Mouse (Mus musculus): ENCODE measurements around the gene Slc24a3. TPM values are rescaled to one million over a fixed set of nuclear protein-coding genes. Genes with fewer than 3 reads are reported as not detected.

Gene Slc24a3
- total RNA-seq, 2 experiments from 2014 or later: 21.4 to 27.5 TPM

DNA sequence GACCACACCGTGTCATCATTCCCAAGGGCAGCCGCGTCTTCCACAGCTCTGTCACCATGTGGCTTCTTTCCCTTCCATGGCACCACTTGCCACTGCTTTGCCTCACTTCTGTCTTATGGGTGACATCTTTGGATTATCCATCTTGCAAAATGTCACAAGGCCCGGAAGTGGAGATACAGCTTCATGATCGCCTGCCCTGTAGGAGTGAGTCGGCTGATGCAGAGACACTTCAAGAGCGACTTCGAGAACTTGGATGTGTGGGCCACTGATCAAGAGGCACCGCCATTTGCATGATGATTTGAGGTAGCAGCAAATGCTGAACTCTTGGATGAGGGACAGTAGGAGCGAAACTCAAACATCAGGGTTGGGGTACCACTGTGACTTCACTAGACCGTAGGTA, 46.0 kb downstream of the Slc24a3 start:
- no peak for DNase-seq

DNA sequence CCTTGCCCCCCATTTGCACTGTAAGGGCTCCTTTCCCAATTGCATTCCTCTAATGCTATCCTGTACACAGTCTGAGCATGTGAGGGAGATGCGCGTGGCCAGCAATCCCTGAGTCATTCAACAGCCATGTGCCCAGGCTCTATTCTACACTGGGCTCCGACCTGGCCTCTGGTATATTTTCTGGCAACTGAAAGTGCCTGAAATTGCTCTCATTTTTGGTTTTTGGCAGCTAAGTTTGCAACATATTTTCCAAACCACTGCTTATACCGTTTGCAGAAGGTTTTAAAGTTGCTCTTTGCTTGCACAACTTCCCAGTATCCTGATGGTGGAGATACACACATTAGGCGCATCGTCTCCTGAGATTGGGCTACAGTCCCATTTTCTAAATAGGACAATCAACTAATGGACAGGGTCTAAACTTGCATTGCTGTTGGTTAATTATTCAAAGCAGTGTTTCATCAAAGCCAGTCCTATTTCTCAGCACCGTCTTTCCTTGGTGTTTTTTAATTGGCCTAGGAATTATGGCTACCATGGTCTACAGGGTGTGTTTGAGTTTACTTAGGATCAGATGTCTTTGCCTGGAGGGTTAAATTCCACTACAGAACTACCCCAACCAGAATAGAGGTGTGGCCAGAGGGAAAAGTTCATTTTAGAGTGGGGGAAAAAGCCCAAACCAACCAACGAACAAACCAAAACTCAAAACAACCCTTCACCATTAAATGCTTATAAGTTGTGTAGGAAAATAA, 46.7 kb downstream of the Slc24a3 start:
- DNase-seq: no peak

DNA sequence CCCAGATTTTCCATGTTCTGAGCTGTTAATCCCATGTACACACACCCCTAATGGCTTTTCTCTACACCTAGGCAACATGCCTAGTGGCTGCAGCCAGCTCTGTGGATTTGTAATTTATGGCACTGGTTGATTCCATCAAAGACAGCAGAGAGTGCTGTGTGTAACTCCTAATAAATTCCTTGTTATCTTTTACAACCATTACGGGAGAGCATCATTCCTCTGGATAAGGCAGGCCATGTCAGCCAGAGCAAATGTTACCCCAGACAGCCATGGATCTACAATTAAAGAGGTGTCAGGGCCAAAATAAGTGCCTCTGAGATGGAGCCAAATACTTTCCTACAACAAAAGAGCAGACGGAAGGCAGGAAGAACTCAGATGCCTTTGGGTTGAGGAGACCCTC, 49.0 kb downstream of the Slc24a3 start:
- DNase-seq: no peak

DNA sequence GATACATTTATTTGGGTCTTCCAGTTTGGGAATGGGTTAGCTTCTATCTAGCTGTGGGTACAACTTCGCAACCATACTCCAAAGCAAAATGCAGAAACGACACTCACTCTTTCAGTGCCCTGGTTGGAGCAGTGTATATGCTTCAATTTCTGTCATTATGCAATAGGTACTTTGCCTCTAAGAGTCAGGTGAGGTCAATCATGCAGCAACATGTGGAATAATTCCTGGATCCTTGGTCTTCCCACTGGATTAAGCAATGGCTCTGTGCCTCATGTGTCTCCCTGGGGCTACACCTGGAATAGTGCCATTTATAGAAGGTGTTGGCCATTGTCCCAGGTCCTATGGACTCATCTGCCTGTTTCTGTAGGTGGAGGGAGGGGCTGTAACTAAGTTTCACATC, 49.9 kb downstream of the Slc24a3 start:
- DNase-seq: no peak

DNA sequence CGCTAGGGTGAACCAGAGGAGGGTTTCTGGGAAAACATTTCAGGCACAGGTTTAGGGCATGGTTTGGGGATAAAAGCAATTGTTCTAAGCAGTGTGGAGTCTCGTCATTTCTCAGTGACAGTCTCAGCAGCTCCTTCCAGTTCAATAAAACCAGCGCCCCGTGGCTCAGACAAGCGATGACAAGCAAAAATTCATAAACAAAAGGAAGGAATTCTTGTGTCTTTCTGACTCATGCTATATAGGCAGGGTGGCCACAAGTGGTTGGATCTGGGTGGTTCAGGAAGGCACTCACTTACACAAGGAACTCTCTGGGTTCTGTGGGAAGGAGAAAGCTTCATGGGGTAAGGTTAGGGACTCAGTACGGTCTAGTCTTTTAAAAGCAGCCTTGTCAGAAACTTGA, 51.7 kb downstream of the Slc24a3 start:
- no peak for DNase-seq

DNA sequence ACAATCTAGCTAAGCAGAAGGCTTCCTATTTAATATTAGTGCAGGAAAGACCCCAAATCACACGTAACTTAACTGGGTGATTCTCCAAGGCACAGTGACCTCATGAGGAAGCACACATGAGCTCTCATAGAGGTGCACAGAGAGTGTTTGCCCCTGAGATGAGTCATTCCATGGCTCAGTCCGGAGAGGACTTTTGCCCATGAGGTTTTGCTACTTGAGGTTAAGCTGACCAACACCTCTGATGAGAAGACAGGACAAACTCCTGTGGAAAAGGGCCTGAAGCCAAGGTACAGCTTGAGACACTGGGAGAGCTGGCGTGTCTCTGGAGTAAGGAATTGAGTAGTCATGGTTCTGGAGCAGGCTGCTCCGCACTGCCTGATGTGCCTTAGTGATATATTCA, 56.1 kb downstream of the Slc24a3 start:
- DNase-seq: no peak

DNA sequence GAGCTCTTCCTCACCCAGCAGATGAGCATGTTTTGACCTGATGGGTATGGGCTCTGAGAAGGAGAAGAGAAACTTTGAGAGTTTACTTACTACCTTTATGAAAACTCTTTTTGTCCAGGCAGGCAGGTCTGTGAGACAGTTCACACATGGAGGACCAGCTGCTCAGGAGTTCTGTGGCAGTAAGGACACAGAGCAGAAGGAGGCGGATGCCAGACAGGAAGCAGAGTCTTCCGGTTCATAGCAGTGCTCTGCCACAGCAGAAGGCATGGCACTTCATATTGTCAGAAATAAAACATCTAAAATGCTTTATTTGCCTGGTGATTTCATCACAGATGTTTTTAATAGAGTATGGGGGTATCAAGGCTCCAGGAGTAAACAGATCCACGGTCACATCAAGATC, 58.1 kb downstream of the Slc24a3 start:
- peak; percentile 6 to 7 for DNase-seq

DNA sequence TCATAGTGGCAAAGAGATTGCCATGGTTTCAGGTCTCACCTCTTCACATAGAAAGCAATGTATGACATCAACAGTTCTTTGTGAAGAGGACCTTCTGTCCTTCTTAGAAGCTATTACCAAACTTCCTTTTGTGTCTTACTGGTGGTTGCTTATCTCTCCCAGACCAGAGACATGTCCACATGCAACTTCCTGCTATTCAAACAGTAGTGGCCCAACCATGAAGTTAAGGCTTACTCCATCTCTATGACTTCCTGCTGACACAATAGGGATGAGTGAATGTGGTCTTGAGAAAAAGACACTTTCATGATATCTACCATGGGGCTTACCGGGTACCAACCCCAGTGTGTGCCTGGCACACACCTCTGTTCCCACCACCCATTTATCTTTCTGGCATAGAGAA, 58.5 kb downstream of the Slc24a3 start:
- no peak for DNase-seq

DNA sequence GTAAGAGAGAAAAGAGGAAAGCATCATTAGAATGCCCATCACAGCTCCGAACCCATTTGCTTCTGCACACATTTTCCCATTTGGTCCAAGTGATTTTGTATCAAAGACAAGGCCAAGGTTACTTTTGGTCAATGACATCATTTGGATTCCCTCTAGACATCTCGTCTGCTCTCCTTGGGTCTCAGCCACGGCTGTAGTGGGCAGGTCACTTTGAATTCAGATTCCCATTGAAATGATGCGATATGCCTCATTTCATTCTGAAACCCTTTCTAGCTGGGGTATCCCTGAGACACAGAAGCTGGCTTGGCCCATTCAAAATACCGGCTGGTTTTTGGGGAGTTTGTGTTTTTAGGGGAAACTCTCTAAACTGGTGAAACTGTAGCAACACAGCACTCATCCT, 59.8 kb downstream of the Slc24a3 start:
- DNase-seq: no peak

DNA sequence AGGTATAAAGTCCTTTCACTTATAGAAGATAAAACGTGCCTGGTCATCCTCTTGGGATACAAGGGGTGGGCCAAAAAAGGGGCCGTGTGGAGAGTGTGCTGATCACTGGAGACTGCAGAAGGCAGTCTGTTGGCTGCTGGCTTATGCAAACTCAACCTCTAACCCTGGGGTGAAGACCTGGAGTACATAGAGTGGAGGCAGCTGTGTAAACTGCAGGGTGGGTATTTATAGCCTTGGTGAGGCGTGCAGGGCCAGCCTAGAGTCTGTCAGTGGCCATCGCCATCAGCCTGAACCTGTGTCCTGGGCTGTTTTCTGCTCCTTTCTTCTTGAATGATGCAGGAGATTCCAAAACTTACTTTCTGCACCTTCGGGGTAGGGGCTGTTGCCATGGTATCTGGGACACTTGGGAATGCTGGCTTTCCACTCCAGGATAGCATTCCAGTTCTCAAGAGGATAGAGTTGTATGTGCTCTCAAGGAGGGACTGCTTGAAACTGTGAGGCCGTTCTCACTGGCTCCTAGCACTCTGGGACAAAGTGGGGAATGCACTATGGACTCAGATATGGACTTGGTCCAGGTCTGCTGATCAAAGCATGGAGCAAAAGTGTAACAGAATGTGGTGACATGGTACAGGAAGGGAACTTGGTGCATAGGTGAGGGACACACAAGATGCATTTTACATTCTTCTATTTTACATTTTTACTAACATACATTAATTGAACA, 65.4 kb downstream of the Slc24a3 start:
- peak; percentile 5 to 11 for DNase-seq

DNA sequence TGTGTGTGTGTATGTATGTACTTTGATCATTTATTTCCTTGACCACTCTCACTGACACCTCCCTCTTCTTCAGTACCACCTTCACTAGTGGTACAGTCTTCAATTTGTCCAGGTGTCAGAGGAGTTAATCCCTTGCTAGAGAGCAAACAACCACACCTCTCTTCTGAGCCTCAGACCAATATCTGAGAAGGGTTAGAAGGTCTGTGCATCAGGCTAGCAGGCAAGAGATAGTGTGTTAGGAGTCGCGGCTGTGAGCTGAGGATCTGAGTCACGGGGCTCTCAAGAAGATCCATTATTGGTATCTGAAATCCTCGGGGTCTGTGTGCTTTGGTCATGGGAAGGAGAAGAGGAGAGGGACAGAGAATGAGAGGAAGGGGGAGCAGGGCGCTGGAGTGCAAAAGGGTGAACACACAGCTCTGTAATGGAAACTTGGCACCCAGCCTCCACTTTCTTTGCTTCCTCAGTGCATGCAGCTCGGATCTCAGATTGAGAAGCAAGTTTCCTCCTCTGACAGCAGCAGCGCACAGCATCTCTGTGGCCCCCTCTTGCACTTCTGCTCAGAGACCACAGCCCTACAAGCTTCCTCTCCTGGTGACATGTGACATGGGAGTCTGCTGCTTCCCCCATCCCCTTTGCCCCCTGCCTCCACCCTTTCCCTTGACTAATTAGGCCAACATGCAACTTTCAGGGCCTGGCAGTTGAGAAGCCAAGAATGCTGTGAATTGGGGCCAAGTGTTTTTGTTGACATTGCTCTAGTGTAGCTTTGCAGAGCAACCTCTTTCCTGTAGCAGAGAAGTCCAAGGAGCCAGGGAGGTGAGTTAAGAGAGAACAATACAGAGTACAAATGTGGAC, 66.2 kb downstream of the Slc24a3 start:
- DNase-seq: peak; percentile 36 to 57

DNA sequence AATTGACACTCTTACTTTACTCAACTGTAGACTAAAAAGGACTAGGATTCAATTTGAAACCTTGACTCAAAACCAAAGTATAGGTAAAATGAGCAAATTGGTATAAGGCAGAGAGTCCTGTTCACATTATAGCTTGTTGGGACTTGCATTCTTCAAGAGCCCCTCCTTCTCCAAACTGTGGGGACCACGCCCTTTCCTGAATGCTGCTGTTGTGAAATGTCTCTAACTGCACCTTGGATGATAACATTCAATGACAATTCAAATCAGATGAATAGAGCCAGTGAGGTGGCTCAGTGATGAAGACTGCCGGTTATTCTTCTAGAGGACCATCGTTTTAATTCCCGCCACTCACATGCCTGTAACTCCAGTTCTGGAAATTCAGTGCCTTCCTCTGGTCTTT, 78.8 kb downstream of the Slc24a3 start:
- no peak for DNase-seq

DNA sequence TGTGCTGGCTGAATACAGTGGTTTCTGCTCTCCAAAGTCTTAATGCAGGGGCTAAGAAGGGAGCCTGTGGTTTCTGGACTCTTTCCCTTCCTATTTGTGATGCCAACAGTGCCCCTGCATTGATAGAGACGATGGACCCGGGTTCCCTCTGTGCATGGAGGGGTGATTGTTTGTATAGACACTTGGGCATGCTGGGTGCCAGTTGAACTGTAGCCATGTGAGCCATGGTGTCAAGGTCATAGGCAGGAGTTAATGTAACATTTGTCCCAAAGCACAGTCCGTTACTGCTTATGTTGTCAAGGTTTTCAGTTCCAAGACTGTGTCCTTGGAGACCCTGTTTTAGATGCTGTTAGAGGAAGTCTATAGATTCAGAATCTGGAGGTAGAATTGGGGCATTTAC, 80.6 kb downstream of the Slc24a3 start:
- peak; percentile 10 to 13 for DNase-seq

DNA sequence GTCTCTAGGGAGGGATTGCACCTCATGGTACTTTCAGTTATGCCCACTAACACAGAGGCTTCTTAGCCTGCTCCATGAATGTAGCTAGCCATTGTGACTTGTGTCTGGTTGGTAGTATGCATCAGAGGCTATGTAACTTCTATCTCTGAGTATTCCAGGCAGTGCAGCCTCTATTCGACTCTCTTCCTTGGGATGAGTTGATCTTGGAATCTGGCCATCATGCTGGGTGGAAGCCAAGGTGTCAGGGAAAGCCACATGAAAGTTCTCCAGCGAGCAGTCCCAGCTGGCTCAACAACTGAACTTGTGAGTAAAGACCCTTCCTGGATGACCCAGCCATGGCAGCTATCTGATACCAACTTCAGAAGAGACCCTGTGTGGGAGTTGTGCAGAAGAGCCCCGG, 89.8 kb downstream of the Slc24a3 start:
- DNase-seq: peak; percentile 85 to 86

DNA sequence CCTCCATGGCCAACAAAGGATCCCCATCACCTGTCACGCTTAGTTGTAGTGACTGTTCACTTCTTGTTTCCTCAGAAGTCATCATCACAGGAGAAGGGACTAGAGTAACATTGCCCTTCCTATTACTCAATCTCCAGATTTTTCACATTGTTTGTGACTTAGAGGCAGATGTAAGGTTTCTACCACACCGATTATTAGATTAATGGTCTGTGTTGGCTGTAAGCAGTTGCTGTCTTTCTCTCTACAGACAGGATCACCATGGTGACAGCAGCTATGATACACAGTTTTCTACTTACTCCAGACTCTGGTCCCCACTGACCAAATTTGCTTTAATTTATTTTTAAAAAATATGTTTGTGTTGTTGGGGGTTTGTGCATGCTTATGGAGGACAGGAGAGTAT, 90.3 kb downstream of the Slc24a3 start:
- DNase-seq: no peak

DNA sequence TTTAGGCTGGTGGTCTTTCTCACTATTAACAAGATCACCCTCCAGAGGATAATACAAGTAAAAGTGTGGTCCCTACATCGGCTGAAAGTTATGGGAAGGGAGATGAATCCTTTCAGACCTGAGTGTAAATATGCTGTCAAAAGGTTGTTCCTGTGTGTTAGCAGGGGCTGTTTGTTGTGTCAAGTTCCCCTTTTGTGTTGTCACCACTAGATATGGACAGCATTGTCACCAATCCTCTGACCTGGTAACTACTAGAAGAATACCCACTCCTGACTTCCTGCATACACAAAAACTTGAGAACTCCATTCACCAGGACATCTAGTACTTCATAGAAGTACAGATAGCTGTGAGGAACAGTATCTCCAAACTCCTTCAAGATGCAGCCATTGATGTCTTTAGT, 93.0 kb downstream of the Slc24a3 start:
- DNase-seq: no peak

DNA sequence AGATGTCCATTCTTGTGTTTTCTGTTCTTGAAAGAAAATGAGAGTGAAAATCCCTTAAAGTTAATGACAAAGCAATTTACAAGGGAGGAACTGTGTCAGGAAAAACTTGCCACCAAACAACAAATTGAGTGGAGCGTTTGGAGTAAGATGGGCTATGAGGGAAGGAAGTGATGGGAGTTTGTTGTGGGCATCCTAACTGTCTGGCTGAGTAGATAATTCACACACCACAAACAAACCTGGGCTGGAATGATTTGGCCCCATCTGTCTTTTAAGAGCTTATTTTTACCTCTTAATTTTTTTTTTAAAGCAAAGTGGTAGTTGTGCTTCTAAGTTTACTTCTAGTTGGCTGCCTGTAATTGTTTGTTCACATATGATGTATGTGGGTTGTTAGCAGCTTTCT, 94.6 kb downstream of the Slc24a3 start:
- DNase-seq: no peak

DNA sequence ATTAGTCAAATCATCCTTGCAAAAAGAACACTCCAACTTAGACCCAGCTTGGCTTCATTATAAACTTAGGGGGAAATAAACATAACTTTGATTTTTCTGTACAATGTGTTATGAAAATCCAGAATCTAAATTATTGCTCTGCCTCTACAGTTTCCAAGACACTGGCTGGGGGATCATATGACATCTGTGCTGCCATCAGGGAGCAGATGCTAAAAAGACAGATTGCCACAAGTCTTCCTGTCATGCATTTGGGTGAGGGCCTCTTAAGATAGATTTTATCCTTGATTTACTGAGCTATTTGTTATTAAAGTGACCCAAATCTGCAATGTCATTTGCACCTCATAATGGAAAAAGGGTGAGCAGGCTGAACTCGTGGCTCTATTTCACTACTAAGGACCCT, 99.2 kb downstream of the Slc24a3 start:
- DNase-seq: no peak

DNA sequence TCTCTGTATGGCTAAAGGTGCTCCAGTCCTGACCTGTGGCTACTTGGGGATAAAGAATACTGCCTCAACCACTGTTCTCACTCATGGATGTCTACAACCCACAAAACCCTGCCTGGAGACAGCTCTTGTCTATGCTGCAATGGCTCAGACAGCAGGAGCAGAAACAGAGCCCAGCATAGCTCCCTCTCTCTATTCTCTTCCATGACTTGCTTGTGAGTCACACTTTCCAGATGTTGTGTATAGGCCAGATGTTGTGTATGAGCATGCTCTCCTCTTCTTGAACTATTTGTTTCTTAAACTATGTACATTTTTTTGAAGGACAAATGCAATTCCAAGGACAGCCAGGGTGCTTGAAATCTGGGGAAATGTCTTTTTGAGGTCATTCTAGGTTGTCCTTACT, 101.4 kb downstream of the Slc24a3 start:
- no peak for DNase-seq

DNA sequence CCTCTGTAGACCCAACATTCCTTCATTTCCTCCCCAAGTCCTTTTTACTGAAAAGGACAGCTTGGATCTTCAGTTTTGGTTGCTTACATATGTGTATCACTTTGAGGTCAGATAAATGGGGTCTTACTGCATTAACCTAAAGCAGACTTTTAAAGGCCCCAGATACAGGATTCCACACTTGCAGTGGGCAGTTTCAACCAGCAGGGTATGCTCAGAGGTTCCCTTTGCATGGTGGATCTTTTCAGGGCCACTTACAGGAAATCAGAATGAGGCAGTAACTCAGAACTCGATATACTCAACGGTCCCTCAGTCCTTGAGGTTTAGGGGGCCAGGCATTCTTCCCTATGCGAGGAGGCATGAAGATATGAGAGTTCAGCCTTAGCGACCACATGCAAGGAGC, 101.9 kb downstream of the Slc24a3 start:
- no peak for DNase-seq

DNA sequence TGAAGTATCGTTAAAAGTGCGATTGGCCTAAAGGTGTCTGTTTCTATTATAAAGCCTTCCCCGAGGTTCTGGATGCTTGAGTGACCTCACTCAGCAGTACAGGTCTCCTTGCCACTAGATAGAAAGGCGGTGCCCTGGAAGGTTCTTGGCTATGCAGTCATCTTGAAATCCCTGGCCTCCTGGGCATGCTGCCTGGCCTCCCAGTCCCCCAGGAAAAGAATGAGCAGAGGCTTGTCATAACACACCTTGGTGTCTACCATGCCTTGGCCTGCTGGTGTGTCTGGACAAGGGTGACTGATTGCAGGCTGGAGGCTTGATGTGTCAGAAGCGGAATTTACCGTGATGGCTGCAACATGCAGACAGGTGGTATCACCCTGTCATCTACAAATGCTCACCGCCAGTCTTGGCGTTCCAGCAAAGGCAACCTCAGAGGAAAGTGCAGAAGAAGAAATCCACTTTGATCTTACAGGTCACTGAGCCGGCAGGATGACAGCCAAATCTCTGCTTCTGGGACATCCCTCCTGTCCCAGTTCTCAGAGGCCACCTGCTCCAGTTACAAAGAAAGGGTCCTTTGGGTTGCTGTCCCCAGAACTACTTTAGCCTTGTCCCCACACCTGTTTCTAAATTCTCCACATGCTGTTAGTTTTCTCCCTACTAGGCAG, 106.6 kb downstream of the Slc24a3 start:
- peak in 1 of 2 experiments; percentile 39 for DNase-seq

DNA sequence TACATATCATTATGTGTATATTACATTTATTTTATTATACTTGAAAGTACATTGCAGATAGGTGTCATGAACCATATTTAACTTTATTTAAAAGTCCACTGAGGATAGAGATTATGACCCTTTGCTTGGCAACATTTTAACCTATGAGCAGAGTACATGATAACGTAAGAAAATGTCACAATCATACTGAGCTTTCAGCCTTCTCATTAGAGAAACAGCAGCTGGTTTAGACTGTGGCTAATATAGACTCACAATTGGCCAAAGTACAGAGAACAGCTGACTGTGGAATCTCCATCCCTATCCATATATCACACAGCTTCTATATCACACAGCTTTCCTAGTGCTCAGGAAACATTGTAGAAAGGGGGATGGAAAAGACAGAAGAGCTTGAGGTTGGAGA, 111.8 kb downstream of the Slc24a3 start:
- no peak for DNase-seq

Data from adrenal gland, postnatal 36 days (tissue).